Comparison of ENCODE assay signal across 22 mouse cellular contexts in genomic region chr4:107098791-107099525, GRCm38 (mm10). TPM values are rescaled to one million over a fixed set of nuclear protein-coding genes. Genes with fewer than 3 reads are reported as not detected.
A peak's percentile ranks its signal among the peaks of the same experiment; 100 is the strongest.
DNase-seq lines count a peak whose midpoint lies in the region; ATAC-seq lines count a peak whose summit lies in the region.
"Had no signal": no experiment of that assay in that cellular context is flagged by ENCODE, and none has a peak within 500 bp of the region (broad histone marks: within the 10 kb centered on the region; RNA-seq: fewer than 3 reads in every experiment).

No protein-coding gene starts in this region.

- H3K4me1 ChIP-seq in hindbrain, embryonic 10.5 days (replicated peaks), result peaks cover 62% of the 10 kb centered on the region
- H3K4me1 ChIP-seq in hindbrain, embryonic 14.5 days (replicated peaks; ENCODE audit: control insufficient read depth, insufficient read depth, low read length), result peaks cover 22% of the 10 kb centered on the region

- no peak overlapping the region for H3K4me2 ChIP-seq in hindbrain, embryonic 14.5 days (replicated peaks)
- H3K4me2 ChIP-seq: embryonic facial prominence, embryonic 13.5 days; liver, embryonic 12.5 days; midbrain, embryonic 12.5 days had no signal

- H3K9me3 ChIP-seq in hindbrain, embryonic 10.5 days, result no peaks in the 10 kb centered on the region
- no peaks in the 10 kb centered on the region for H3K9me3 ChIP-seq in hindbrain, embryonic 14.5 days (ENCODE audit: control insufficient read depth, low read length)
- H3K9me3 ChIP-seq: embryonic facial prominence, embryonic 13.5 days; G1E; heart, embryonic 10.5 days; liver, embryonic 12.5 days; midbrain, embryonic 12.5 days had no signal

- H3K27me3 ChIP-seq in hindbrain, embryonic 10.5 days (ENCODE audit: insufficient read depth, poor library complexity, severe bottlenecking), result no peaks in the 10 kb centered on the region
- no peaks in the 10 kb centered on the region for H3K27me3 ChIP-seq in hindbrain, embryonic 14.5 days (ENCODE audit: control insufficient read depth, insufficient read depth, low read length)
- H3K27me3 ChIP-seq: embryonic facial prominence, embryonic 13.5 days; midbrain, embryonic 12.5 days had no signal

- WGBS in hindbrain, embryonic 10.5 days, result 77% methylated on average over 17 of the region's 17 CpGs
- 69% methylated on average over 17 of the region's 17 CpGs for WGBS in hindbrain, embryonic 14.5 days

- peak overlapping the region; percentile 17 for H3K27ac ChIP-seq in hindbrain, embryonic 10.5 days
- no peak overlapping the region for H3K27ac ChIP-seq in hindbrain, embryonic 14.5 days
- H3K27ac ChIP-seq: embryonic facial prominence, embryonic 13.5 days; heart, embryonic 10.5 days; layer of hippocampus, adult 2 months; liver, embryonic 12.5 days; midbrain, embryonic 12.5 days had no signal

- no peaks in the 10 kb centered on the region for H3K36me3 ChIP-seq in hindbrain, embryonic 10.5 days
- no peaks in the 10 kb centered on the region for H3K36me3 ChIP-seq in hindbrain, embryonic 14.5 days (replicated peaks; ENCODE audit: control insufficient read depth, insufficient read depth)
- H3K36me3 ChIP-seq: embryonic facial prominence, embryonic 13.5 days; G1E; heart, embryonic 10.5 days; liver, embryonic 12.5 days; midbrain, embryonic 12.5 days had no signal

- H3K9ac ChIP-seq in hindbrain, embryonic 14.5 days, result no peak overlapping the region
- H3K9ac ChIP-seq: embryonic facial prominence, embryonic 13.5 days; forebrain, postnatal 0 days; liver, embryonic 12.5 days; midbrain, embryonic 12.5 days had no signal

- DNase-seq in hindbrain, embryonic 10.5 days (ENCODE audit: low spot score), result no peak
- DNase-seq in hindbrain, embryonic 14.5 days (ENCODE audit: low spot score), result no peak
- peak; percentile 14 for DNase-seq in thymus, postnatal 0 days (ENCODE audit: low spot score)
- no peak for DNase-seq in thymus, postnatal 25 days
- peak; percentile 66 for DNase-seq in ZHBTc4 (ENCODE audit: low read depth, low spot score)
- no peak for DNase-seq in right cerebral cortex, adult 18-20 months
- DNase-seq in frontal cortex, postnatal 14 days (ENCODE audit: low spot score in 2 of 2), result no peak
- DNase-seq: cerebellum, adult 2 months; forebrain, postnatal 0 days; kidney, adult 8-10 months; kidney, postnatal 14 days; layer of hippocampus, postnatal 36 days; lung, adult 2 months had no signal

- no peak overlapping the region for H3K4me3 ChIP-seq in hindbrain, embryonic 10.5 days
- no peak overlapping the region for H3K4me3 ChIP-seq in hindbrain, embryonic 14.5 days (replicated peaks; ENCODE audit: low read length)
- H3K4me3 ChIP-seq: embryonic facial prominence, embryonic 13.5 days; heart, embryonic 10.5 days; layer of hippocampus, adult 2 months; liver, embryonic 12.5 days; midbrain, embryonic 12.5 days had no signal

- ATAC-seq in hindbrain, embryonic 14.5 days (ENCODE audit: low FRiP score), result no peak
- ATAC-seq: forebrain, postnatal 0 days; liver, embryonic 12.5 days had no signal

RNA-seq across cellular contexts. Expression of gene Cdcp2, which starts 2.3 kb away (rescaled TPM):
- polyA plus RNA-seq in hindbrain, embryonic 10.5 days (2016; fragmentation: Nextera tagmentation; extraction: Ambion mirVana), result 0.30 TPM in 2 replicates
- not detected in 2 replicates for polyA plus RNA-seq in hindbrain, embryonic 14.5 days (2014; fragmentation: Nextera tagmentation; extraction: Ambion mirVana)
- not detected in 2 replicates for polyA plus RNA-seq in thymus, postnatal 0 days (2015; fragmentation: Nextera tagmentation; extraction: Ambion mirVana)
- polyA plus RNA-seq: cerebellum, adult 2 months; embryonic facial prominence, embryonic 13.5 days; forebrain, postnatal 0 days; G1E; heart, embryonic 10.5 days; heart, postnatal 0 days; intestine, embryonic 14.5 days; limb, embryonic 11.5 days; liver, embryonic 12.5 days; lung, adult 2 months had no signal

RNA-seq across cellular contexts. Expression of gene Cyb5rl, which starts 32.2 kb away (rescaled TPM):
- 7.6 and 8.9 TPM in 2 replicates for polyA plus RNA-seq in hindbrain, embryonic 10.5 days (2016; fragmentation: Nextera tagmentation; extraction: Ambion mirVana)
- 2.7 and 4.8 TPM in 2 replicates for polyA plus RNA-seq in hindbrain, embryonic 14.5 days (2014; fragmentation: Nextera tagmentation; extraction: Ambion mirVana)
- polyA plus RNA-seq in thymus, postnatal 0 days (2015; fragmentation: Nextera tagmentation; extraction: Ambion mirVana), result 5.0 and 5.3 TPM in 2 replicates

RNA-seq across cellular contexts. Expression of gene Mrpl37, which starts 32.3 kb away (rescaled TPM):
- 116 and 121 TPM in 2 replicates for polyA plus RNA-seq in hindbrain, embryonic 10.5 days (2016; fragmentation: Nextera tagmentation; extraction: Ambion mirVana)
- 86.2 and 89.8 TPM in 2 replicates for polyA plus RNA-seq in hindbrain, embryonic 14.5 days (2014; fragmentation: Nextera tagmentation; extraction: Ambion mirVana)
- 78.1 and 80.6 TPM in 2 replicates for polyA plus RNA-seq in thymus, postnatal 0 days (2015; fragmentation: Nextera tagmentation; extraction: Ambion mirVana)

Comparison
In these comparisons a context has a peak if more than half of its experiments do, and no peak if none do; other contexts are left out.
1. DNase-seq: peak in thymus, postnatal 0 days (single experiment) and ZHBTc4 (single experiment); none in hindbrain, embryonic 10.5 days (single experiment), hindbrain, embryonic 14.5 days (single experiment), thymus, postnatal 25 days (single experiment), right cerebral cortex, adult 18-20 months (single experiment) and frontal cortex, postnatal 14 days (0 of 2).